Mouse (Mus musculus) kidney, postnatal 0 days (tissue): ENCODE measurements at regions not wholly inside any gene's neighbourhood (a gene's known extent, or its start where the extent isn't known, plus 50 kb on each side); places are given as distances from the start of the nearest gene placed in this dataset.

Source experiments
- ATAC-seq: fragments of 200-750 bp; cut with Nextera tagmentation; replicated peaks from 2 replicates; pipeline ENCODE4 v1.8.0; 2017; ENCODE audit warnings: low read depth, moderate number of reproducible peaks, moderate TSS enrichment, moderate library complexity; ENCODE audit not compliant: low FRiP score
- DNase-seq: peaks from one replicate; pipeline ENCODE4 v3.0.0-alpha.2; 2016; ENCODE audit warnings: low spot score
- H3K27ac ChIP-seq: fragments of 300-500 bp; sonication (generic); 2 replicates; pipeline ENCODE4 v1.5.1; 2014; ENCODE audit warnings: mild to moderate bottlenecking
- H3K27me3 ChIP-seq: fragments of 300-500 bp; sonication (generic); 2 replicates; pipeline ENCODE4 v1.6.1; 2014; ENCODE audit warnings: low read length, mixed read lengths; ENCODE audit not compliant: insufficient read depth
- H3K36me3 ChIP-seq: fragments of 300-500 bp; sonication (generic); 2 replicates; pipeline ENCODE4 v1.6.1; 2014; ENCODE audit warnings: low read length, mixed read lengths; ENCODE audit not compliant: insufficient read depth
- H3K4me1 ChIP-seq: fragments of 300-500 bp; sonication (generic); replicated peaks from 2 replicates; pipeline ENCODE4 v1.6.1; 2014; ENCODE audit warnings: antibody characterized with exemption, low read length, mixed read lengths; ENCODE audit not compliant: insufficient read depth
- H3K4me2 ChIP-seq: fragments of 300-500 bp; sonication (generic); 2 replicates; pipeline ENCODE4 v1.6.1; 2014; ENCODE audit warnings: mild to moderate bottlenecking, low read length, moderate library complexity, mixed read lengths
- H3K4me3 ChIP-seq: fragments of 300-500 bp; sonication (generic); replicated peaks from 2 replicates; pipeline ENCODE4 v1.5.1; 2014; ENCODE audit warnings: low read depth, low read length
- H3K9ac ChIP-seq: fragments of 300-500 bp; sonication (generic); 2 replicates; pipeline ENCODE4 v1.6.1; 2014; ENCODE audit warnings: low read depth, low read length
- H3K9me3 ChIP-seq: fragments of 300-500 bp; sonication (generic); replicated peaks from 2 replicates; pipeline ENCODE4 v1.6.1; 2016; ENCODE audit warnings: low read length, inconsistent platforms, mixed read lengths
- CTCF ChIP-seq: IDR thresholded peaks from 2 replicates; pipeline ENCODE4 v1.5.1; 2016; ENCODE audit warnings: antibody characterized with exemption, low read depth, mild to moderate bottlenecking, moderate library complexity
- whole genome bisulfite sequencing: fragments of 180-500 bp; shearing (Covaris S2); extraction: QIAGEN DNeasy Blood & Tissue Kit; methylation state at CpG from one replicate; pipeline ENCODE4 v1.1.7; 2014; 5-methylcytosine and 5-hydroxymethylcytosine counted together

DNA sequence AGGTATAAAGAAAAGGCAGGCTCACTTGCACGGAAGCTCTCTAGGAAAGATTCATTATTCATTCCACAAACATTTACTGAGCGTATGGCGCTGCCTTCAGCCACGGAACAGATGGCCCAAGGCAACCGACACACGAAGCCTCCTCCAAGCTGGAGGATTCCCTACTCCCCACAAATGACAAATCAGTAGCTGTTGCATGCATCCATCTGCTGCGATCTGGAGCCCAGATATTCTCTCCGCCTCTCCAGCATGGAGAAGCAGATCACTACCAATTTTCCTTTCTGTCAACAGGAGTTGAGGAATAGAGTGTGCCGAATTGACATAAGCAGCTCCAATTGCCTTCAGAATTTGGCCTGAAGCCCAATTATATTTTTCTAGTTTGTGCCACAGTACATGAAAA, 192.2 kb upstream of the Gm6657 start:
- Histone ChIP-seq H3K4me3 (no peak overlapping the region), H3K4me2 (no peak overlapping the region), H3K36me3 (no peaks in the 10 kb centered on the region), H3K4me1 (no peaks in the 10 kb centered on the region), H3K9ac (no peak overlapping the region), H3K9me3 (no peaks in the 10 kb centered on the region), H3K27me3 (no peaks in the 10 kb centered on the region), H3K27ac (no peak overlapping the region)
- WGBS, result 87% methylated on average over 9 of the region's 9 CpGs
- no peak for TF ChIP-seq CTCF
- no peak for DNase-seq
- ATAC-seq, result no peak

DNA sequence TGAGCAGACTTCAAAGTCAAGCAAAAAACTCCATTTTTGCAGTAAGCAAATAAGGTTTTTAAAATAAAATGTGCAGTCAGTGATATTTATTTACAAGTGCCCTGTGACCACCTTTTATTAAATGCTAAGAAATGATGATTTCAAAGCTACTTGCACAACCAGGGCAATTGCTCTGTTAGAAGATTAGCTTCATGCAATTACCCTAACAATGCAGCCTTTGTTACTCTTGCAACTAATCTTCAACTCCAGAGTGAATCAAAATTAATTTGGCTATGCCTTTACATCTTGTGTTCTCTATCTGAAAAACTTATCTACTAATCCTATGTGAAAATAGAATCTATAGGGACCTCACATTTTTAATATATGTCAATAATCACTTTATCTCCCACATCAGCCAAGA, 160.3 kb upstream of the Gm6657 start:
- H3K4me2 ChIP-seq, result no peak overlapping the region
- H3K36me3 ChIP-seq, result no peaks in the 10 kb centered on the region

DNA sequence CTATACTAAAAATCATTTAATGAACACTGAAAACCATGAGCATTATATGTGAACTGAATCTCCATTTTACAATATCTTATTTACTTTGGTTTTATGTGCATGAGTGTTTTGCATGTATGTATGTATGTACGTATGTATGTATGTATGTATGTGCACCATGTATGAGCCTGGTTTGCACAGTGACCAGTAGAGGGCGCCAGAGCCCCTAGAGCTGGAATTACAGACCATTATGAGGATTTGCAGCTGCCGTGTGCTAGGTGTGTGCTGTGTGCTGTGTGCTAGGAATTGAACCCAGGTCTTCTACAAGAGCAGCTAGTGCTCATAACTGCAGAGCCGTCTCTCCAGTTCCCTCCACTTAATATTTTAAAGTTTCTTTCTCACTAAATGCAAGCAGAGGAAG, 147.5 kb upstream of the Gm6657 start:
- Histone ChIP-seq H3K27ac (no peak overlapping the region), H3K4me2 (no peak overlapping the region), H3K9ac (no peak overlapping the region), H3K27me3 (no peaks in the 10 kb centered on the region), H3K36me3 (no peaks in the 10 kb centered on the region), H3K9me3 (no peaks in the 10 kb centered on the region), H3K4me3 (no peak overlapping the region), H3K4me1 (no peaks in the 10 kb centered on the region)
- TF ChIP-seq CTCF, result peak; percentile 22; the same call in 1 of the 2 replicates
- ATAC-seq (no peak), DNase-seq (no peak)
- WGBS, result 80% methylated on average over 4 of the region's 4 CpGs

More for the DNA sequence above, 160.3 kb upstream of the Gm6657 start:
- Histone ChIP-seq H3K9me3 (no peaks in the 10 kb centered on the region), H3K27me3 (no peaks in the 10 kb centered on the region), H3K9ac (no peak overlapping the region), H3K4me1 (no peaks in the 10 kb centered on the region), H3K4me3 (no peak overlapping the region), H3K27ac (no peak overlapping the region)
- no peak for TF ChIP-seq CTCF
- DNase-seq (no peak), ATAC-seq (no peak)

DNA sequence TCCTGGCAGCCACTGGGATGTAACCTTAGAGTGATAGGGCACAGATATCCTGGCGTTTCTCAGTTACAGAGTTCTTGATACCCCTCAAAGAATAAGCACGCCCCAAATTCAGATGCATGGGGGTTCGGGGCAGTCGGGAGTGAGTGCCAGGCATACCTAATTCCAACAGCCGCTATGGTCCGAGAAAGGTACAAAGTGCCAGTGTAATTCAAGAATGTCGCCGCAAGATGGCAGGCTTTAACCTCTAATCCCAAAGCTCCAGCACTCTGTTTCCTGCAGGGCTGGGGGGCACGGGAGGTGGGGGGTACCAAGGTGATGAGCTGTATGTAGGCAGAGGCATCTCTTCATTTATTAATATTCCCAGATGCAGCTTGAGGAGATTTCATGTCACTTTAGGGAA, 138.1 kb upstream of the Gm6657 start:
- no peak overlapping the region for H3K9ac ChIP-seq
- DNase-seq, result peak; percentile 57
- no peaks in the 10 kb centered on the region for H3K4me1 ChIP-seq
- peak; percentile 87 for TF ChIP-seq CTCF
- ATAC-seq, result peak; percentile 29; the same call in 1 of the 2 replicates
- H3K27me3 ChIP-seq, result no peaks in the 10 kb centered on the region
- 2% methylated on average over 9 of the region's 9 CpGs for WGBS
- no peaks in the 10 kb centered on the region for H3K9me3 ChIP-seq
- peak overlapping the region; percentile 39 for H3K4me2 ChIP-seq
- no peaks in the 10 kb centered on the region for H3K36me3 ChIP-seq
- no peak overlapping the region for H3K27ac ChIP-seq
- no peak overlapping the region for H3K4me3 ChIP-seq

DNA sequence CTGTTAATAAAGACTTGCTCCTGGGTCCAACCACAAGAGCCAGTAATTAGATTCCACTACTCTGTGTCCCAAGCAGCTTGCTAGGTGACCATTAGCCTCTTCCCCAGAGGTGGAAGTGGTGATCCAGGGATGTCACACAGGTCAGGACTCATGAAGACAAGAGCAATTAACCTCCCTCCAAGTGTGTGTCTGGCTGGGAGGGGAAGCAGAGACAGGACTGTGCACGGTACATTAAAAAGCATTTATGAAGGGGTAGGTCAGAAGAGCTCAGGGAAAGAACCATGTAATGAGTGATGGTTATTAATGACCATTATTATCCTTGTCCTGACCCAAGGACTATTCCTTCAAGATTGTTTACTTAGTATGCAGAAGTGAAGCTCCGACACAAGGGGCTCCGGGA, 136.9 kb upstream of the Gm6657 start:
- ATAC-seq (no peak), DNase-seq (no peak)
- Histone ChIP-seq H3K4me1 (no peaks in the 10 kb centered on the region), H3K4me3 (no peak overlapping the region), H3K4me2 (no peak overlapping the region), H3K9me3 (no peaks in the 10 kb centered on the region), H3K27me3 (no peaks in the 10 kb centered on the region), H3K36me3 (no peaks in the 10 kb centered on the region), H3K9ac (no peak overlapping the region), H3K27ac (no peak overlapping the region)
- no peak for TF ChIP-seq CTCF
- 45% methylated on average over 3 of the region's 3 CpGs for WGBS

DNA sequence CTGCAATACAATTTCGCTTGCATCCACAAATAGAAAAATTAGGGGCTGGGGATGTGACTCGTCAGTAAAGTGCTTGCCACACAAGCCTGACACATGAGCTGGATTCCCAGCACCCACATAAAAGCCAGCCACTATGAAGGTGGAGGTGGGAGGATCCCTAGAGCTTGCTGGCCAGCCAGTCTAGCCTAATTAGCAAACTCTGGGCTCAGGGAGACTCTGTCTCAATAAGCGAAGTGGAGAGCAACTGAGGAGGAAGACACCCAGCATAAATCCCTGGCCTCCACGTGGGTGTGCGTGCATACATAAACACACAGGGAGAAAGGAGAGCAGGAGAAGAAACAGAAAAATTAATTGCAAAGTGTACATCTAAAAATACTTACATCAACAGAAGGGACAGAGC, 134.1 kb upstream of the Gm6657 start:
- no peak overlapping the region for H3K9ac ChIP-seq
- TF ChIP-seq CTCF, result no peak
- no peak for ATAC-seq
- no peaks in the 10 kb centered on the region for H3K36me3 ChIP-seq
- no peak overlapping the region for H3K4me3 ChIP-seq
- DNase-seq, result no peak
- no peaks in the 10 kb centered on the region for H3K9me3 ChIP-seq
- 45% methylated on average over 5 of the region's 5 CpGs for WGBS
- H3K4me2 ChIP-seq, result no peak overlapping the region
- no peaks in the 10 kb centered on the region for H3K27me3 ChIP-seq
- H3K27ac ChIP-seq, result no peak overlapping the region
- H3K4me1 ChIP-seq, result no peaks in the 10 kb centered on the region

DNA sequence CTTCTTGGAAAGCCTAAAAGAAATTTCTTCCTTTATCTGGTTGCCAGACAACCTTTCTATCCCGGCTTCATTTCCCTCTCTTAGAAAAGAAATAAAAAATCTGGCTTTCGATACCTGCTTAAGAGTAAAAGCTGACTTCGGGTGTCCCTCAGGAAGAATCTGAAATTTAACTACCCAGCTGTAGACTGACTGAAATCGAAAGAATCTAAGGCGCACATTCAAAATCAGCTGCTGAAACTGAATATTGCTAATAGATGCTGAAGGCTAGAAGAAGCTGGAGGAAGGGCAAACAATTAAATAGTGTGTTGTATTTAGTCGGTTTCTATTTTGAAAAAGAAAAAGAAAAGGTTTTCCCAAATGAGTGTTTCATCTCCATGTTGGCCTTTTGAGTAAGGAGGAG, 128.0 kb upstream of the Gm6657 start:
- Histone ChIP-seq H3K4me2 (no peak overlapping the region), H3K4me1 (no peaks in the 10 kb centered on the region), H3K36me3 (no peaks in the 10 kb centered on the region), H3K27me3 (no peaks in the 10 kb centered on the region), H3K4me3 (no peak overlapping the region), H3K9ac (no peak overlapping the region), H3K9me3 (no peaks in the 10 kb centered on the region), H3K27ac (no peak overlapping the region)
- ATAC-seq (no peak), DNase-seq (no peak)
- no peak for TF ChIP-seq CTCF
- 80% methylated on average over 6 of the region's 6 CpGs for WGBS
